Mouse (Mus musculus) CH12.LX (cell line): Measurements from ENCODE around the gene Atg10.

Source experiments
- CTCF ChIP-seq, 2 experiments: IDR thresholded peaks in 1 of 2; conservative IDR thresholded peaks in 1 of 2; 2 replicates each; pipeline ENCODE4 v1.5.1; 2011 to 2012; ENCODE audit warnings: low read depth in 2 of 2, low read length in 2 of 2, improper control_type of control experiment in 1 of 2, inconsistent platforms in 1 of 2, mild to moderate bottlenecking in 1 of 2, moderate library complexity in 1 of 2
- EP300 ChIP-seq: IDR thresholded peaks from 2 replicates; pipeline ENCODE4 v1.6.1; 2011; ENCODE audit warnings: low read length, improper control_type of control experiment
- MAZ ChIP-seq: IDR thresholded peaks from 2 replicates; pipeline ENCODE4 v1.6.1; 2012; ENCODE audit warnings: low read depth, mild to moderate bottlenecking, inconsistent platforms, low read length, improper control_type of control experiment, moderate library complexity
- POLR2A ChIP-seq: IDR thresholded peaks from 2 replicates; pipeline ENCODE4 v1.6.1; 2011; ENCODE audit warnings: low read depth, mild to moderate bottlenecking, improper control_type of control experiment, low read length
- POLR2AphosphoS2 ChIP-seq: IDR thresholded peaks from 2 replicates; pipeline ENCODE4 v1.6.1; 2011; ENCODE audit warnings: low read depth, low read length, improper control_type of control experiment
- SMC3 ChIP-seq: IDR thresholded peaks from 2 replicates; pipeline ENCODE4 v1.6.1; 2011; ENCODE audit warnings: low read depth, low read length, improper control_type of control experiment

DNA sequence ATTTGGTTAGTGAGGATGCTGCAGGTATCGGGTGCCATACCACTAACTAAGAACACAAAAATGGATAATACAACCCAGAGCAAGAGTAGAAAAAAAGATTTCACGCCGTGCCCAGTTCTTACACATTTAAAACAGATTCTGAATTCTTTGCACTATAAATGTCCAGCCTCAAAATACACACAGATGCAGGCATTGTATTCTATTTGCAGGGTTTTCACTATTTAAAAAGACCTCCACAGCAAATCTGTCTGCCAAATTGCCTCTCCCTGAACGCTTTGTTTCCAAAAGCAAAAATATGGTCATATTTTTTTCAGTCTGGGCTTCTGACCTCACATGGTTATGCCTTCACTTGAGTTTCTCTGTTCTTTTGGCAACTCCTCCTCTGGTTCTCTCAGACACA, 328.9 kb downstream of the Atg10 start:
- no peak for TF ChIP-seq EP300
- no peak for TF ChIP-seq SMC3
- TF ChIP-seq CTCF (conservative IDR thresholded peaks at IDR 0.05 in 1 of 2, IDR thresholded peaks at IDR 0.05 in 1 of 2; ENCODE audit: low read depth in 2 of 2, low read length in 2 of 2) = no peak
- no peak for TF ChIP-seq MAZ
- no peak for TF ChIP-seq POLR2A
- no peak for TF ChIP-seq POLR2AphosphoS2
